Mouse (Mus musculus): Measurements from ENCODE around the gene Htatip2. TPM values are rescaled to one million over a fixed set of nuclear protein-coding genes. Genes with fewer than 3 reads are reported as not detected.

The Htatip2 gene
- polyA plus RNA-seq, 1 experiment from 2014 or later = 5.0 TPM

- H3K36me3 ChIP-seq = no peaks in the 10 kb centered on the region
- H3K27ac ChIP-seq = no peak overlapping the region
- ATAC-seq (ENCODE audit: low FRiP score) = no peak
- 68% methylated on average over 10 of the region's 10 CpGs for WGBS
- peaks cover 44% of the 10 kb centered on the region for H3K27me3 ChIP-seq
- H3K9ac ChIP-seq = no peak overlapping the region
- H3K4me1 ChIP-seq = no peaks in the 10 kb centered on the region
- no peak overlapping the region for H3K4me3 ChIP-seq
- no peak overlapping the region for H3K4me2 ChIP-seq (replicated peaks)
- 0 out of 2 replicates have a peak, but pooled peaks cover 4% of the 10 kb centered on the region for H3K9me3 ChIP-seq (replicated peaks)
Measured at GRCm38 (mm10) chr7:49764011-49764716, 5.2 kb downstream of the Htatip2 start.

- no peaks in the 10 kb centered on the region for H3K4me1 ChIP-seq
- no peak overlapping the region for H3K27ac ChIP-seq
- no peak for ATAC-seq (ENCODE audit: low FRiP score)
- no peaks in the 10 kb centered on the region for H3K9me3 ChIP-seq (replicated peaks)
- H3K4me3 ChIP-seq = no peak overlapping the region
- H3K9ac ChIP-seq = no peak overlapping the region
- no peak overlapping the region for H3K4me2 ChIP-seq (replicated peaks)
- 90% methylated on average over 7 of the region's 7 CpGs for WGBS
- H3K27me3 ChIP-seq = peaks cover 24% of the 10 kb centered on the region; the same call in 1 of the 2 replicates
- H3K36me3 ChIP-seq = no peaks in the 10 kb centered on the region
Measured at GRCm38 (mm10) chr7:49766166-49766565, 7.3 kb downstream of the Htatip2 start.

GRCm38 (mm10) chr7:49768509-49768908 lies 9.6 kb downstream of the Htatip2 start:
- ATAC-seq (ENCODE audit: low FRiP score) = no peak
- H3K9ac ChIP-seq = no peak overlapping the region
- H3K27me3 ChIP-seq = peaks cover 18% of the 10 kb centered on the region; the same call in 1 of the 2 replicates
- no peaks in the 10 kb centered on the region for H3K9me3 ChIP-seq (replicated peaks)
- 49% methylated on average over 9 of the region's 9 CpGs for WGBS
- no peak overlapping the region for H3K27ac ChIP-seq
- no peaks in the 10 kb centered on the region for H3K36me3 ChIP-seq
- no peaks in the 10 kb centered on the region for H3K4me1 ChIP-seq
- H3K4me3 ChIP-seq = no peak overlapping the region
- H3K4me2 ChIP-seq (replicated peaks) = no peak overlapping the region

- Histone ChIP-seq H3K27ac (no peak overlapping the region), H3K9me3 (replicated peaks) (no peaks in the 10 kb centered on the region), H3K36me3 (no peaks in the 10 kb centered on the region), H3K4me3 (no peak overlapping the region), H3K9ac (no peak overlapping the region), H3K27me3 (no peaks in the 10 kb centered on the region), H3K4me1 (peaks cover 7% of the 10 kb centered on the region), H3K4me2 (replicated peaks) (no peak overlapping the region)
- 90% methylated on average over 2 of the region's 2 CpGs for WGBS
- ATAC-seq (ENCODE audit: low FRiP score) = no peak
Measured at GRCm38 (mm10) chr7:49774396-49774795, 15.5 kb downstream of the Htatip2 start.

GRCm38 (mm10) chr7:49777585-49777984 lies 18.7 kb downstream of the Htatip2 start:
- ATAC-seq (ENCODE audit: low FRiP score) = peak; percentile 38

GRCm38 (mm10) chr7:49778114-49778901 lies 19.4 kb downstream of the Htatip2 start, which contains the start of gene Prmt3:
Gene Prmt3 (plus strand): TSS chr7:49778346.
- WGBS = under 1% methylated on average over 66 of the region's 92 CpGs
- Histone ChIP-seq H3K9me3 (replicated peaks) (no peaks in the 10 kb centered on the region), H3K27me3 (no peaks in the 10 kb centered on the region), H3K4me2 (replicated peaks) (peak within 1 kb of the TSS; percentile 78), H3K9ac (peak within 1 kb of the TSS; percentile 72), H3K4me1 (peaks cover 15% of the 10 kb centered on the region), H3K4me3 (peak within 1 kb of the TSS; percentile 84), H3K36me3 (peaks cover 14% of the 10 kb centered on the region; the same call in 1 of the 2 replicates), H3K27ac (peak within 1 kb of the TSS; percentile 83)
- ATAC-seq (ENCODE audit: low FRiP score) = peak; percentile 96

More at GRCm38 (mm10) chr7:49777585-49777984, 18.7 kb downstream of the Htatip2 start:
- WGBS = 54% methylated on average over 3 of the region's 3 CpGs
- Histone ChIP-seq H3K27ac (no peak overlapping the region), H3K4me3 (no peak overlapping the region), H3K36me3 (peaks cover 12% of the 10 kb centered on the region; the same call in 1 of the 2 replicates), H3K4me2 (replicated peaks) (peak overlapping the region; percentile 78; the same call in 1 of the 2 replicates), H3K27me3 (no peaks in the 10 kb centered on the region), H3K9me3 (replicated peaks) (no peaks in the 10 kb centered on the region), H3K9ac (no peak overlapping the region), H3K4me1 (peaks cover 15% of the 10 kb centered on the region)

- Histone ChIP-seq H3K27me3 (no peaks in the 10 kb centered on the region), H3K4me3 (peak overlapping the region; percentile 84), H3K4me2 (replicated peaks) (peak overlapping the region; percentile 78), H3K27ac (peak overlapping the region; percentile 83), H3K4me1 (peaks cover 15% of the 10 kb centered on the region), H3K36me3 (peaks cover 14% of the 10 kb centered on the region; the same call in 1 of the 2 replicates), H3K9ac (peak overlapping the region; percentile 72), H3K9me3 (replicated peaks) (no peaks in the 10 kb centered on the region)
- WGBS = 72% methylated on average over 12 of the region's 12 CpGs
- ATAC-seq (ENCODE audit: low FRiP score) = peak; percentile 17
Measured at GRCm38 (mm10) chr7:49778904-49779615, 20.1 kb downstream of the Htatip2 start.

GRCm38 (mm10) chr7:49783017-49783416 lies 24.1 kb downstream of the Htatip2 start:
- no peak for ATAC-seq (ENCODE audit: low FRiP score)
- Histone ChIP-seq H3K4me3 (no peak overlapping the region), H3K9ac (no peak overlapping the region), H3K4me2 (replicated peaks) (no peak overlapping the region), H3K4me1 (peaks cover 15% of the 10 kb centered on the region), H3K27ac (no peak overlapping the region), H3K9me3 (replicated peaks) (no peaks in the 10 kb centered on the region), H3K27me3 (no peaks in the 10 kb centered on the region), H3K36me3 (peaks cover 24% of the 10 kb centered on the region; the same call in 1 of the 2 replicates)
- WGBS = 94% methylated on average over 2 of the region's 2 CpGs

GRCm38 (mm10) chr7:49785141-49785540 lies 26.2 kb downstream of the Htatip2 start:
- Histone ChIP-seq H3K27me3 (no peaks in the 10 kb centered on the region), H3K9ac (no peak overlapping the region), H3K4me2 (replicated peaks) (no peak overlapping the region), H3K27ac (no peak overlapping the region), H3K4me3 (no peak overlapping the region), H3K4me1 (peaks cover under 1% of the 10 kb centered on the region; the same call in 1 of the 2 replicates), H3K36me3 (peaks cover 30% of the 10 kb centered on the region; the same call in 1 of the 2 replicates), H3K9me3 (replicated peaks) (no peaks in the 10 kb centered on the region)
- no peak for ATAC-seq (ENCODE audit: low FRiP score)
- WGBS = 96% methylated on average over 7 of the region's 7 CpGs

GRCm38 (mm10) chr7:49786618-49787382 lies 27.9 kb downstream of the Htatip2 start:
- Histone ChIP-seq H3K27ac (0 out of 2 replicates have a peak overlapping the region, but pooled peaks have one; percentile 32), H3K36me3 (peaks cover 32% of the 10 kb centered on the region; the same call in 1 of the 2 replicates), H3K4me1 (no peaks in the 10 kb centered on the region), H3K27me3 (no peaks in the 10 kb centered on the region), H3K4me2 (replicated peaks) (no peak overlapping the region), H3K9me3 (replicated peaks) (no peaks in the 10 kb centered on the region), H3K4me3 (no peak overlapping the region), H3K9ac (no peak overlapping the region)
- peak; percentile 46; the same call in 1 of the 2 replicates for ATAC-seq (ENCODE audit: low FRiP score)
- WGBS = 66% methylated on average over 12 of the region's 12 CpGs

GRCm38 (mm10) chr7:49787383-49787645 lies 28.4 kb downstream of the Htatip2 start:
- no peak overlapping the region for H3K9ac ChIP-seq
- H3K27ac ChIP-seq = 0 out of 2 replicates have a peak overlapping the region, but pooled peaks have one; percentile 32

More at GRCm38 (mm10) chr7:49787383-49787645, 28.4 kb downstream of the Htatip2 start:
- 91% methylated on average over 3 of the region's 3 CpGs for WGBS
- Histone ChIP-seq H3K4me2 (replicated peaks) (no peak overlapping the region), H3K4me3 (no peak overlapping the region), H3K27me3 (no peaks in the 10 kb centered on the region), H3K4me1 (no peaks in the 10 kb centered on the region), H3K36me3 (peaks cover 27% of the 10 kb centered on the region; the same call in 1 of the 2 replicates), H3K9me3 (replicated peaks) (no peaks in the 10 kb centered on the region)
- ATAC-seq (ENCODE audit: low FRiP score) = peak; percentile 51; the same call in 1 of the 2 replicates

Measured in hindbrain, embryonic 12.5 days (tissue).